Mouse (Mus musculus): Measurements from ENCODE around the gene Nfil3.

- TF ChIP-seq CTCF (IDR thresholded peaks at IDR 0.05; ENCODE audit: low read depth, low read length) (no peak), POLR2A (IDR thresholded peaks at IDR 0.05; ENCODE audit: extremely low read depth, insufficient read depth, low read length) (no peak)
Observed at GRCm38 (mm10) chr13:52953779-52954553, 26.9 kb downstream of the Nfil3 start.
